27 mouse cellular contexts compared by ENCODE assay signal in the genomic region with DNA sequence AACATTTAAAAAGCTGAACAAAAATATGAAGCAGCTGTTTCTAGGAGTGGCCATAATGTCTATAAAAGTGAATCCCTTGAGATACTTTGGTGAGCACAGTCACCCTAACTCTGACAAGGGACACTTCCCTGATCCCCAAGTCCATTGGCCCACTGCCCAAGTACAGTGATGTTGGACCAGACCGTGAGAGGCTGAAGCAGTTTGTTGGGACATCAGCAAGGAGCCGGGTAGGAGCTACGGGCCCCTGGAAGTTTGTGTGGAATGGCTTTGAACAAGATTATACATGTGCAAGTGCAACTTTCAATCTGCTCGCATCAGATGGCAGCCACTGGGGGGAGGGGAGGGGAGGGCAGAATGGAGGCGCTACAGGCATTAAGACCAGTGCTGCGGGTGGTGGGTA.
DNase-seq lines count a peak whose midpoint lies in the region; ATAC-seq lines count a peak whose summit lies in the region.
"Had no signal": no experiment of that assay in that cellular context is flagged by ENCODE, and none has a peak within 500 bp of the region (broad histone marks: within the 10 kb centered on the region; RNA-seq: fewer than 3 reads in every experiment).

No protein-coding gene starts in this region.

- H3K9ac ChIP-seq in liver, embryonic 12.5 days, result no peak overlapping the region
- H3K9ac ChIP-seq: embryonic facial prominence, embryonic 13.5 days; embryonic facial prominence, embryonic 15.5 days; forebrain, embryonic 12.5 days had no signal

- H3K9me3 ChIP-seq in liver, embryonic 12.5 days (replicated peaks), result no peaks in the 10 kb centered on the region
- no peaks in the 10 kb centered on the region for H3K9me3 ChIP-seq in embryonic facial prominence, embryonic 10.5 days
- H3K9me3 ChIP-seq: embryonic facial prominence, embryonic 13.5 days; embryonic facial prominence, embryonic 15.5 days; forebrain, embryonic 10.5 days; forebrain, embryonic 12.5 days had no signal

- WGBS in liver, embryonic 12.5 days (ENCODE audit: insufficient replicate concordance), result 75% methylated on average over 6 of the region's 6 CpGs
- 79% methylated on average over 6 of the region's 6 CpGs for WGBS in embryonic facial prominence, embryonic 10.5 days

- no peak overlapping the region for H3K4me2 ChIP-seq in liver, embryonic 12.5 days
- H3K4me2 ChIP-seq: embryonic facial prominence, embryonic 13.5 days; embryonic facial prominence, embryonic 15.5 days; forebrain, embryonic 12.5 days had no signal

- H3K27me3 ChIP-seq in liver, embryonic 12.5 days (replicated peaks), result no peaks in the 10 kb centered on the region
- H3K27me3 ChIP-seq in embryonic facial prominence, embryonic 10.5 days (replicated peaks; ENCODE audit: low read depth, poor library complexity, severe bottlenecking), result no peaks in the 10 kb centered on the region
- H3K27me3 ChIP-seq: embryonic facial prominence, embryonic 13.5 days; embryonic facial prominence, embryonic 15.5 days; forebrain, embryonic 12.5 days; Patski had no signal

- H3K27ac ChIP-seq in liver, embryonic 12.5 days, result 0 out of 2 replicates have a peak overlapping the region, but pooled peaks have one; percentile 11
- no peak overlapping the region for H3K27ac ChIP-seq in embryonic facial prominence, embryonic 10.5 days (replicated peaks)
- H3K27ac ChIP-seq: embryonic facial prominence, embryonic 13.5 days; embryonic facial prominence, embryonic 15.5 days; forebrain, embryonic 10.5 days; forebrain, embryonic 12.5 days had no signal

- H3K4me1 ChIP-seq in liver, embryonic 12.5 days, result peaks cover 46% of the 10 kb centered on the region
- H3K4me1 ChIP-seq in embryonic facial prominence, embryonic 10.5 days, result peaks cover 4% of the 10 kb centered on the region; the same call in 1 of the 2 replicates
- H3K4me1 ChIP-seq: embryonic facial prominence, embryonic 13.5 days; embryonic facial prominence, embryonic 15.5 days; forebrain, embryonic 10.5 days; forebrain, embryonic 12.5 days had no signal

- no peak overlapping the region for H3K4me3 ChIP-seq in liver, embryonic 12.5 days
- no peak overlapping the region for H3K4me3 ChIP-seq in embryonic facial prominence, embryonic 10.5 days
- H3K4me3 ChIP-seq: embryonic facial prominence, embryonic 13.5 days; embryonic facial prominence, embryonic 15.5 days; erythroblast, embryonic 14.5 days; forebrain, embryonic 10.5 days; forebrain, embryonic 12.5 days had no signal

- no peaks in the 10 kb centered on the region for H3K36me3 ChIP-seq in liver, embryonic 12.5 days
- no peaks in the 10 kb centered on the region for H3K36me3 ChIP-seq in embryonic facial prominence, embryonic 10.5 days (replicated peaks)
- H3K36me3 ChIP-seq: embryonic facial prominence, embryonic 13.5 days; embryonic facial prominence, embryonic 15.5 days; forebrain, embryonic 10.5 days; forebrain, embryonic 12.5 days; G1E had no signal

- peak; percentile 90 for DNase-seq in heart, adult 11 months
- DNase-seq in heart, adult 18-20 months, result no peak
- DNase-seq in liver (no peak), 3134 (ENCODE audit: extremely low read depth, insufficient read length, low spot score) (peak; percentile 5)
- DNase-seq in embryonic facial prominence, embryonic 10.5 days (ENCODE audit: low spot score), result peak; percentile 22
- DNase-seq in adrenal gland, postnatal 10 days, result no peak
- DNase-seq in kidney, postnatal 10 days, result no peak
- DNase-seq: adrenal gland, adult 8-10 months; adrenal gland, postnatal 25 days; B cell, adult 2 months; cerebellum, adult 11 months; cerebellum, adult 2 months; cerebellum, adult 9-10 months; cerebellum, postnatal 36 days; embryo, embryonic 11 days had no signal

- ATAC-seq in liver, embryonic 12.5 days, result no peak
- ATAC-seq: activated CD4-positive, CD25-positive, alpha-beta regulatory T cell, adult 4 months; CD4-positive, CD25-positive, alpha-beta regulatory T cell, adult 4 months; forebrain, embryonic 14.5 days; forebrain, embryonic 16.5 days; Patski had no signal

Comparison
In these comparisons a context has a peak if more than half of its experiments do, and no peak if none do; other contexts are left out.
1. DNase-seq: peak in heart, adult 11 months (single experiment), 3134 (single experiment) and embryonic facial prominence, embryonic 10.5 days (single experiment); none in heart, adult 18-20 months (0 of 2), liver (single experiment), adrenal gland, postnatal 10 days (single experiment) and kidney, postnatal 10 days (single experiment).